23 mouse cellular contexts compared by ENCODE assay signal in the genomic region with DNA sequence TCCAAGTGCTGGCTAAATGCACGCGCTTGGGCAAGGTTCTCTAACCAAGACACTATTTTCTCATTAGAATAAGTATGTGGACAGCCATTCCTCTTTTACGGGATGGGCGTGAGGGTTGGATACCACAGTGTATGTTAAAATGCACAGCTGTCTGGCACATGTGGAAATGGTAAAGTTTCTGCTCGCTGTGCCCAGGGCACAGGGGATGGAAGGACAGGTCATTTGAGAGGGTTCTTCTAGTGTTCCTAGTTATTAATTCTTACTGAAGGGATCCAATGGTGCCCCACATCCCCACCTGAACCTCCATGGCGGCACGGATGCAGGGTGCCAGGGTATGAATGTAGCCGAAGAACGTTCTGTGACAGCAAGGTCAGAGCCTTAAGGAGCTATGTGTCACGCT.
"Had no signal": no experiment of that assay in that cellular context is flagged by ENCODE, and none has a peak within 500 bp of the region (broad histone marks: within the 10 kb centered on the region; RNA-seq: fewer than 3 reads in every experiment).

No protein-coding gene starts in this region.

- H3K9ac ChIP-seq: heart, embryonic 13.5 days; heart, embryonic 15.5 days; hindbrain, embryonic 12.5 days; hindbrain, embryonic 14.5 days; kidney, embryonic 15.5 days; limb, embryonic 13.5 days; liver, embryonic 12.5 days; liver, embryonic 14.5 days had no signal

- H3K4me2 ChIP-seq: heart, embryonic 13.5 days; heart, embryonic 15.5 days; hindbrain, embryonic 12.5 days; hindbrain, embryonic 14.5 days; kidney, embryonic 15.5 days; limb, embryonic 13.5 days; liver, embryonic 12.5 days had no signal

- DNase-seq: gastrocnemius, postnatal 14 days; gastrocnemius, postnatal 36 days; heart, adult 18-20 months; heart, postnatal 14 days; heart, postnatal 36 days; kidney, adult 11 months; kidney, adult 2 months; kidney, adult 9 months; kidney, postnatal 14 days; kidney, postnatal 36 days had no signal

- H3K9me3 ChIP-seq: heart, embryonic 10.5 days; heart, embryonic 13.5 days; heart, embryonic 15.5 days; hindbrain, embryonic 12.5 days; kidney, embryonic 15.5 days; limb, embryonic 13.5 days; liver, embryonic 12.5 days had no signal

- ATAC-seq: hindbrain, postnatal 0 days; intestine, embryonic 16.5 days; liver, embryonic 12.5 days had no signal

- H3K36me3 ChIP-seq: heart, embryonic 10.5 days; heart, embryonic 13.5 days; heart, embryonic 15.5 days; hindbrain, embryonic 12.5 days; kidney, embryonic 15.5 days; limb, embryonic 13.5 days; liver, embryonic 12.5 days had no signal

- H3K27ac ChIP-seq: heart, embryonic 10.5 days; heart, embryonic 13.5 days; heart, embryonic 15.5 days; hindbrain, embryonic 12.5 days; hindbrain, embryonic 14.5 days; hindbrain, postnatal 0 days; kidney, embryonic 15.5 days; kidney, postnatal 0 days; left cerebral cortex, adult 2 months; liver, embryonic 12.5 days; liver, embryonic 14.5 days had no signal

- H3K4me3 ChIP-seq: heart, embryonic 10.5 days; heart, embryonic 13.5 days; heart, embryonic 15.5 days; hindbrain, embryonic 12.5 days; kidney, embryonic 15.5 days; left cerebral cortex, adult 2 months; limb, embryonic 13.5 days; liver, embryonic 12.5 days had no signal

- H3K27me3 ChIP-seq: heart, embryonic 13.5 days; heart, embryonic 15.5 days; limb, embryonic 13.5 days had no signal
